Mouse (Mus musculus): ENCODE data around the gene Pitpnb.

The Pitpnb gene

DNA sequence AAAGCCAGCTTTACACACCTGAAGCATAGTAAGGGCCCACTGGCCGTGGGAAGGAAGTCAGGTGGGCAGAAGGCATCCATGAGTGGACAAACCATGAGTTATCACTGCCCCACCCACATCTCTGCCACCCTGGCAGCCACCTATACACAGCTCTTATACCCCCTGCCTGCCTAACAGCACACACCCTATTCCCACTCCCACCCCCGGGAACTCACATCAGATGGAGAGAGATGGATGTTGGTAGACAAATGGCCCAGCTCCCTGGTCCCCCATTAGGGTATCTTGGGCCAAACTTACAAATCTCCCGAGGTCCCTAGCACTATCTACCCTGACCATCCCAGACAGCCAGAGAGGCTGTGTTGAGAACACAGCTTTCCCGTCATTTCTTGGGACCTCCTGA lies 68.7 kb downstream of the Pitpnb start:
- no peak for DNase-seq

DNA sequence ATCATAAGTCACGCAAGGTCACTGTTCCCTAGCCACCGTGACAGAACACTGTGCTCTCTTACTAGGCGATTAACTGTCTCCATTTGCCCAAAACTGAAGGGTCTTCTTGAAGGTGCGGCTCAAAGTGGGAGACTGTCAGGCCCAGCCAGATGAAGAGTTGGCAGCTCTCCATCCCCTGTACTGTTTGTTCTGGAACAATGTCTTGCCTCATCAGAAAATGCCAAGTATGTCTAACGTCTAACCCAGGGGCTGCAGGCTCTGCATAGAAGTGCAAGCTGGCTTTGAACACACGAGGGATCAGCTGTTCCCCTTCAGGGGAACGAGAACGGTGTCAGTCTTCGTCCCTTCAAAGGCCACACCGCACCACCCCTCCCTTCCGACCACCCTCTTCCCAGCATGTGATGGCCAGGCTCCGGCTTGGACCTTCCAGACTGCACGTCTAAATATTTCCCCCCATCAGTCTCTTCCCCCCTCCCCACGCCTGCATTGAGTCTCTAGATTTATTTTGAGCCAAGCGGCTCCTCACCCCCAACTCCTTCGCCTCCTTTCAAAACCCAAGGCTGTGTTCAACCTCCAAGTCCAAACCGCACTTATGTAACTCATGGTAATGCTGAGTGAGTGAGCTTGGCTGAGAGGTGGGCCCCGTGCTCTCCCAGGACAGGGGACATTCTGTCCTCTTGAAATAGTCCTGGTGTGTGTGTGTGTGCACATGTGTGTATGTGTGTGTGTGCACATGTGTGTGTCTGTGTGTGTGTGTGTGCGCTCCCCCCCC lies 71.5 kb downstream of the Pitpnb start:
- peak in 1 of 2 experiments; percentile 34 for DNase-seq

DNA sequence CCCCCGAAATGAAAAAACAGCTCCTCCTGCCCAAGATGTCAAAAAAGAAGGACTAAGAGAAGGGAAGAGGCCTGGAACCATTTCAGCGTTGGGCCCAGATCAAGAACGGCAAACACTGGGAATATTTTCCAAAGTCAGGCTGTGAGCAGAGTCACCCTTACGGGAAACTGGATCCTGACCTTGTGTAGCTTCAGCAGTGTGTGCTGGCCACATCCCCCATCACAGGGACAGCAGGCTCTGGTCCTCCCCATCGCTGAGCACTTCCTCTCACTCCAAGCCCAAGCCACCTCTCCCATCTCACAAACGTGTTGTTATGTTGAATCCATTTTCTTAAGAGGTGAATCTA lies 72.1 kb downstream of the Pitpnb start:
- DNase-seq: no peak

DNA sequence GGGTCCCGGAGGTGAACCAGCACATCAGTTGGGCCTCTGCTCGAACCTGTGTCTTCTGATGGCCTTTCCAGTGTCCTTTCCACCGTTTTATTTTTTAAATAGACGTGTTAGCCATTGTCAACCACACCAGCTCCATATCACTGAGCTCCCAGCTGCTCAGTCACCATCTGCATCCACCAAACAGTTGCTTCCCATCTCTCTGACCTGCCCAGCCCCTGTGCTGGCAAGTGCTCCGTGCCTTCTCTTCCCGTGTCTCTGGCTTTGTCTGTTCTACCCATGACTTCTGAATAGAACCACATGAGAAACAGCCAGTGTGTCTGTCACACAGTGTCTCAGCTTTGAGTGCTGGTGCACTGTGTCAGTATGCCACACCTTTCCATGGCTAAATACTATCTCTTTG lies 74.2 kb downstream of the Pitpnb start:
- no peak for DNase-seq

DNA sequence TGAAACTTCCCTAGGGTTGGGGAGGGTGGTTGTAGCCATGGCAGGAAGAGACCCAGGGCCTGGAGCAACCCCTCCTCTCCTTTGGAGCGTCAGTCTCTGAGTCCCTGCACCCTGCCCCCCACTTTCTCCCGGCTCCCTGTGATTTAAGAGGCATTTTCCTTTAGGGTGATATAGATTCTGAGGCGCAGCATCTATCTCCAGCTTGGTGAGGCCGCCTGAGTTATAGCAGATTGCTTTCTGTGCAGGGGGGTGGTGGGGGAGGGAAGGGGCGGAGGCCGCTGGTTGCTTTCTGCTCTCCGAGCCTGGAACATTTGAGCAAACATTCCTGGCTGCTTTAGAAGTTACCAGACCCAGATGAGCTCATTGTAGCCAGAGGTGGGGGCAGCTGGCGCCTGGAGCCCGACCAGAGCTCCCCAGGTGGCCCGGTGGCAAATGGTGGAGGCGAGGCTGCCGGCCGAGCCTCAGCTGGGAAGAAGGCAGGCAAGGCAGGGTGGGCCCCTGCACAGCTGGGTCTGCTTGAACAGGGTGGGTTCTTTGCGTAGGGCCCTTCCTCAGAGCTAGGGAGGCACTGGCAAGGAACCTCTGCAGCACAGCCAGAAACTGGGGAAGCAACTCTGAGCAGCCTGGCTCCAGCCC lies 78.0 kb downstream of the Pitpnb start:
- DNase-seq: peak; percentile 36 to 65

DNA sequence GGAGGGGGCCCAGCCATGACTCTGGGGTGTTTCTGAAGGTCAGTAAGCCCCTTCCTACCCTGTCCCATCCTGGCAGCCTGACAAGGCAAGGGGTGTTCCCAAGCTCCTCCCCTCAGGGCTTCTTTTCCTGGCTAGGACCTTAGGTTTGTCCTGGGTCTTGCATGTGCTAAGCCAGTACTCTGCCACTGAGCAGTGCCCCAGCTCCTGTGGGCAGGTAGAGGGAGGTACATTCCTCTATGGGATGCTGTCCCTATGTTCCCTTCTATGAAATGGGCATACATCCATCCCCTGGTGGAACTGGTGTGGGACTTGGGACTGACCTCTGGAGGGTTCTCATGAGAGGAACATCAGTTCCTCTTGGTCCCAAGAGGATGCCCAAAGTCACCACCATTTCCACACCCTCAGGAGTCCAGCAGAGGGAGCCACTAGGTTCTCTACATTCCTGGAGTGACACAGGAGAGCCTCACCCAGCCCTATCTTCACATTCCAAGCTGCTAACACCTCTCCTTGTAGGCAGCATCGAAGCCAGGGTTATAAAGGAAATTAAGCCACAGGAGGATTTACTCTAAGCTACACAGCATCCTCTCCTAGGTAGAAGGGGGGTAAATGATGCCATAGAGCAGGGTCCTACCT lies 79.0 kb downstream of the Pitpnb start:
- peak; percentile 43 to 55 for DNase-seq

DNA sequence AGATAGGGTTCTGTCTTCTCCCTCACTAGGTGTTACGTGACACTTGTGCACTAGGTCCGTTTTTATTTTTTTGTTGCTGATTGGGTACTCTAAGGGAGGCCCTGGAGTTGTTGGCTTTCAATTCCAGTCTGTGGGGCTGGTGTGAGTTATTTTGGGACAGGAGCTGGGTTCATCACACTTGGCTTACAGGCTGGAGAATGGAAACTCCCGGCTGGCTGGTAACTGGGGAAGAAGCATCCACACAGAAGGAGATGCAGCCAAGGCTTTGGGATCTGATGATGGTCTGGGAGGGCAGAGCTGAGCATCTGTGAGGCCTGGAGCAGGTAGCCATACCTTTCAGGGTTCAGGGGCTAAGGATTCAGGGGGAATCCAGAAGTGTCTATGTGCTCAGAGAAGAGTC lies 80.1 kb downstream of the Pitpnb start:
- no peak for DNase-seq

DNA sequence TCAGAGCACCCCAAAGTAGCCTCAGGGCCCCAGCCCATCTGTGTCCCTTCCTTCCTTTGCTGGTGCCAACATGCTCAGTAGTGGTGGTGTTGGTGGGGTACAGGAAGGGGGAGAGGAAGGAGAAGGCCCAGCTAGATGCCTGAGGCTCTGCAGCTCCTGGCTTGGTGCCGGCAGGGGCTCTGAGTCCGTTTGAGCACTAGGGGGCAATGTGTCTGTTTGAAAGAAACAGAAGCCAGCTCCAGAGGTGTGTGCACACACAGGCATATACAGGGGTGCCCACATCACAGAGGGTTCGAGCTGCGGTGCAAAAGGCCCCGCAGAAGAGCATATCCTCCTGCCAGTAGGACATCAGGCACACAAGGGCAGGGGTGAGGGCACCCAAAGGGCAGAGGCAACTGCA lies 83.6 kb downstream of the Pitpnb start:
- DNase-seq: peak; percentile 81 to 86

DNA sequence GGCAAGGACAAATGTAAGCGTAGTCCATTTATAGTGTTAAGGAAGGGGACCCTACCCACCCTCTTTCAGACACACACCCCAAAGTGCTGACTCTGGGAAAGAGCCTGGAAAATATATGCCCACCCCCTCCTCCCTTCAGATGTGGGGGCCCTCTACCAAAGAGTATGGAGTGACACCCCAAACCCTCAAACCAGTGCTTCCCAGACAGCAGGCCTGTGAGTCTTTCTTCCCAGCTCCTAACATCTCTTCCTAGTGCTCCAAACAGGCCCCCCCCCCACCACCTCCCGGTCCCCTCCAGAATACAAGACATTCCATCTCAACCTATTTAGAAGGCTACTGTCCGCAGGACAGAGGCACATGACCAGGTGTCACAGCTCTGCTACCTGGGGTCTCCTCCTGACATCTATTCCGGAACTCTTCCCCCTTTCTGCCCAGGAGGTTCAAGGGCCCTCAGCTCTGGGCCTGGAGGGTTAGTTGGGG lies 84.2 kb downstream of the Pitpnb start:
- no peak for DNase-seq

DNA sequence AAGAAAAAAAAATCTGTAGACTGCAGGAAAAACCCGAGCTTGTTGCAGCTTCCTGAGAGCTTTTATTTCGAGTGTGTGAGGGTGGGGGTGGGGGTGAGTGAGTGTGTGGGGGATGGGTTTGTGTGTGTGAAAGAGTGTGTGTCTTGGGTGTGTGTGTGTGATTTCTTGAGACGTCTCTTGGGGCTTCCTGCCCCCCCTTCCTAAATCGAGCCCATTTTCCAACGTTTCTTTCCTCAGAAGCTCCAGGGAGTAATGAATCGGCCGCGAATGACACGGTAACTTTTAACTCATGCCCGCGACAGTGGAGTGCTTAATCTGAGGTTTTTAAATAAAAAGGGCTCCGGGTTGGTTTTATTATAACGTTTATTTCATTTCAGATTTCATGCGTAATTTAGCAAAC lies 85.0 kb downstream of the Pitpnb start:
- no peak for DNase-seq

DNA sequence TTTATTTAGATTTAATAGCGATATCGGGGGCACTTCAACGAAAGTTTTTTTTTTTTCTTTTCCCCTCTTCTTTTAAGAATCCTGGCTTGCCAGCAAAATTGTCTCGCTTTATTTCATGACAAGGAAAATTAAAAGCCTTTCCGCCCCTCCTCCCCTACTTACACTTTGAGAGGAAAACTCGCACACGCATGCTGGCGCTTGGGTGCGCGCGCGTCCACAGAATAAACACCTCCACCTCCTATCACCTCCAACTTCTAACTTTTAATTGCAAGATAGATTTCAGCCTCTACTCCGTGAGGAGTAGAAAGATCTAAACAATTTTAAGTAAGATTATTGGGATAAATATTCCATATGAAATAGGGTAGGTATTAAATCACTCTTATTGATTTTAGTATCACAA lies 85.5 kb downstream of the Pitpnb start:
- DNase-seq: no peak

DNA sequence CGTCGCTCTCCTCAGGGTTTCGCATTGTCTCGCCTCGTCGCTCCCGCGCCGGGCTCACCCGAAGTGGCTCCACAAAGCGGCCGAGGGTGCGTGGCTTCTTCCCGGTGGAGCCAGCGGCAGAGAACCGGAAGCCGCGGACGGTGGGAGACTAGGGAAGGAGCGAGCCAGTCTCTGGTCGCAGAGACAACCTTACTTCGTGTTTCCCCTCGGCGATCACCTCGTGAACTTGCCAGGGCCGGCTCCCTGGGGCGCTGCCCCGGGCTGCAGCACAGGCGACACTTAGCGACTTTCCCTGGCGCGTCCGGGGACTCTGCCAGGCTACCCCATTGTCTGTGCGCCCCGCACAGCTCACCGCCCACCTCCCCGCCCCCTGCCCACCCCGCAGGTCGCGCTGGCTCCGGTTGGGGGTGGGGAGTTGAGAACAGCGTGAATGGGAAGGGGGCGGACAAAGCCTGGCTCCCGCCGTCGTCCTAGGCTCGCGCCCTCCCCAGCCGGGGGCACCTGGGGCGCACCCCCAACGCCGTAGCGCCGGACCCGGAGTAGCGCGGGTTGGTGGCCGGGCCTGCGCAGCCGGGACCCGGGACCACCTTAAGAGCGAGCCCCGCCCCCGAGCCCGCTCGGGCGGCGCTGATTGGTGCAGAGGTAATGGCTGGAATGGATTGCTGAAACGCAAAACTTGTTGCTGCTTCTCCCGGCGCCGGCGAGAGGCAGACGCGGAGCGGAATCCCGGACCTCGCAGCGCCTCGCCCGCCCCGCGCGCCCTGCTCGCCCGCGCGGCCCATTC lies 86.2 kb downstream of the Pitpnb start, which contains the start of gene Mn1:
TSS of gene Mn1 (plus strand) at position 772 of the 784 bp plus-strand sequence.
- peak; percentile 90 to 93 for DNase-seq

DNA sequence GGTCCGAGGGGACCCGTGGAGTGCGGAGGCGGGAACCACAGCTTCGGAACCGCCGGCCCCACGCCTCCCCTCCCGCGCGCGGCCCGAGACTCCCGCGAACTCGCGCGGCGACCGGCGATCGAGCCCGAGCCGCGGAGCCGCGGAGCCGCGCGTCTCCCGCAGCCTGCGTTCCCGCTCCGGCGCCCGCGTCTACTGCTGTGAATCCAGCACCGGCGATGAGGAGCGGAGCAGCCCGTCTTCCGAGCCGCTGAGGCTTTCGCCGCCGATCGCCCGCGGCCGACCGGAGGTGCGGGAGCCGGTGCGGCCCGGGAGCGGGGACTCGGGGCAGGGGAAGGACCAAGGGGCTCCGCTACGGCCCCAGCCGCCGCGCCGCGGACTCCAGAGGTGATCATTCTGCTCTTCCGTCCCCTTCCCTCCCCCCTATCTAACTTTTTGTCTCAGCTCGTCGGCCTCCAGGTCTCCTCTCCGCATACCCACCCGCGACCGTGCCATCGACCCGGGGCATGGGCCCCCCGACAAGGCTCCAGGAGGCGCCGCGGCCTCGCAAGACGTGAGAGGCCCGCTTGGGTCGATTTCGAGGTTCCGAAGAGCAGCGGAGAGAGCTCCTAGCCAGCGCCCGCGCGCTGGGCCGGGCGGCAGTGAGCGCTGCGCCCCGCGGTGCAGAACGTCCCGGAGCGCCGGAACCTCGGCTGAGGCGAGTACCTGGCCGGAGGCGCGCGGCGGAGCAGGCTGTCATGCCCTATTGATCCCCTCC lies 87.0 kb downstream of the Pitpnb start:
- DNase-seq: peak; percentile 42 to 46

DNA sequence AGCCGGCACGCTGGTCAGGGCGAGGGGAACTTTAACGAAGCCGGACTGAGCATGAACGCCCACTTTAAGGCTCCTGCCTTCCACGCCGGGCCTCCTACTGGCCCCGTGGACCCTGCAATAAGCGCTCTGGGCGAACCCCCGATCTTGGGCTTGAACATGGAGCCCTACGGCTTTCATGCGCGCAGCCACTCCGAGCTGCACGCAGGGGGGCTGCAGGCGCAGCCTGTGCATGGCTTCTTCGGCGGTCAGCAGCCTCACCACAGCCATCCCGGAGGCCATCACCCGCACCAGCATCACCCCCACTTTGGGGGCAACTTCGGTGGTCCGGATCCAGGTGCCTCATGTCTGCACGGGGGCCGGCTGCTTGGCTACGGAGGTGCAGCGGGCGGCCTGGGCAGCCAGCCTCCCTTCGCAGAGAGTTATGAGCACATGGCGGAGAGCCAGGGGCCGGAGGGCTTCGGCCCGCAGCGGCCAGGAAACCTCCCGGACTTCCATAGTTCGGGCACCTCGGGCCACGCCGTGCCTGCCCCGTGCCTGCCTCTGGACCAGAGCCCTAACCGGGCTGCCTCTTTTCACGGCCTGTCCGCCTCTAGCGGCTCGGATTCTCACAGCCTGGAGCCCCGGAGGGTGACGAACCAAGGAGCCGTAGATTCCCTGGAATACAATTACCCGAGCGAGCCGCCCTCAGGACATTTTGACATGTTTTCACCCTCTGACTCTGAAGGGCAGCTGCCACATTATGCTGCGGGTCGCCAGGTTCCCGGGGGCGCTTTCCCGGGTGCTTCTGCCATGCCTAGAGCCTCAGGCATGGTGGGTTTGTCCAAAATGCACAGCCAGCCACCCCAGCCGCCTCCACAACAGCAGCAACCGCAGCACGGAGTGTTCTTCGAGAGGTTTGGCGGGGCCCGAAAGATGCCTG lies 87.9 kb downstream of the Pitpnb start:
- DNase-seq: peak; percentile 40 to 46

DNA sequence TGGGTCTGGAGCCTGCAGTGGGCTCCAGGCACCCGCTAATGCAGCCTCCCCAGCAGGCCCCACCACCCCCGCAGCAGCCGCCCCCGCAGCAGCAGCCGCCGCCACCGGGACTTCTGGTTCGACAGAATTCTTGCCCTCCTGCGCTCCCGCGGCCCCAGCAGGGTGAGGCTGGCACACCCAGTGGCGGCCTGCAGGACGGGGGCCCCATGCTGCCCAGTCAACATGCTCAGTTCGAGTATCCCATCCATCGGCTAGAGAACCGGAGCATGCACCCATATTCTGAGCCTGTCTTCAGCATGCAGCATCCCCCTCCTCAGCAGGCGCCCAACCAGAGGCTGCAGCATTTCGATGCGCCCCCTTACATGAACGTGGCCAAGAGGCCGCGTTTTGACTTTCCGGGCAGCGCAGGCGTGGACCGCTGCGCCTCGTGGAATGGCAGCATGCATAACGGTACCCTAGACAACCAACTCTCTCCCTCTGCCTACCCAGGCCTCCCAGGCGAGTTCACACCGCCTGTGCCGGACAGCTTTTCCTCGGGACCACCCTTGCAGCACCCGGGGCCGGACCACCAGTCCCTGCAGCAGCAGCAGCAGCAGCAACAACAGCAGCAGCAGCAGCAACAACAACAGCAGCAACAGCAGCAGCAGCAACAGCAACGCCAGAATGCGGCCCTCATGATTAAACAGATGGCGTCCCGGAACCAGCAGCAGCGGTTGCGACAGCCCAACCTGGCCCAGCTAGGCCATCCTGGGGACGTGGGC lies 88.7 kb downstream of the Pitpnb start:
- DNase-seq: no peak

DNA sequence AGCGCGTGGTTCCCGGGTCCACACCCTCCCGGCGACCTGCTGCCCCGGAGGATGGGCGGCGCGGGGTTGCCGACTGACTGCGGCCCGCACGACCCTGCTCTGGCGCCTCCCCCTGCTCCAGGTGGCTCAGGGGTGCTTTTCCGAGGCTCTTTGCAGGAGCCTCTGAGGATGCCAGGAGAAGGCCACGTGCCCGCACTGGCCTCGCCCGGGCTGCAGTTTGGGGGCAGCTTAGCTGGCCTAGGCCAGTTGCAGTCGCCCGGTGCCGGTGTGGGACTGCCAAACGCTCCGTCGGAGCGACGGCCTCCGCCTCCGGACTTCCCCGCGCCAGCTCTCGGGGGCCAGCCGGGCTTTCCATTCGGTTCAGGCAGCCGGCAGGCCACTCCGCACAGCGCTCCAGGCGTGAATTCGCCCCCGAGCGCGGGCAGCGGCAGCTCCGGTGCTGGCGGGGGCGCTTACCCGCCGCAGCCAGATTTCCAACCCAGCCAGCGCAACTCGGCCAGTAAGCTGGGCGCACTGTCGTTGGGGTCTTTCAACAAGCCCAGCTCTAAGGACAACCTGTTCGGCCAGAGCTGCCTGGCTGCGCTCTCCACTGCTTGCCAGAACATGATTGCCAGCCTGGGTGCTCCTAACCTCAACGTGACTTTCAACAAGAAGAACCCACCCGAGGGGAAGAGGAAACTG lies 89.6 kb downstream of the Pitpnb start:
- DNase-seq: no peak

DNA sequence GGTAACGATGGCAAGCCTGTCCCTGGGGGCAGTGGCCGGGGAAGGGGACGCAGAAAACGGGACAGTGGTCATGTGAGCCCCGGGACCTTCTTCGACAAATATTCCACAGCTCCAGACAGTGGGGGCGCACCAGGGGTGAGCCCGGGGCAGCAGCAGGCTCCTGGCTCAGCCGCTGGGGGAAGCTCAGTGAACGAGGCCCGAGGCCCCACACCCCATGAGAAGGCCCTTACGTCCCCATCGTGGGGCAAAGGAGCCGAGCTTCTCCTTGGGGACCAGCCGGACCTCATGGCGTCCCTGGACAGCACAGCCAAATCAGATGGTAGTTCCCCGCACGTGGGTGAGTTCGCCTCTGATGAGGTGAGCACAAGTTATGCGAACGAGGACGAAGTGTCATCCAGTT lies 90.3 kb downstream of the Pitpnb start:
- DNase-seq: no peak

DNA sequence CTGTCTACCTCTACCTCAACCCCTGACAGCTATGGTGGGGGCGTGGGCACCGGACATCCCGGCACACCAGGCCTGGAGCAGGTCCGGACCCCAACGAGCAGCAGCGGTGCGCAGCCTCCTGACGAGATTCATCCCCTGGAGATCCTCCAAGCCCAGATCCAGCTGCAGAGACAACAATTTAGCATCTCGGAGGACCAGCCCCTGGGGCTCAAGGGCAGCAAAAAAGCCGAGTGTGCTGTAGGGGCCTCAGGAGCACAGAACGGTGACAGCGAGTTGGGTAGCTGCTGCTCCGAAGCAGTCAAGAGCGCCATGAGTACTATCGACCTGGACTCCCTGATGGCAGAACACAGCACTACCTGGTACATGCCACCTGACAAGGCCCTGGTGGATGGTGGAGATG lies 90.9 kb downstream of the Pitpnb start:
- DNase-seq: no peak

DNA sequence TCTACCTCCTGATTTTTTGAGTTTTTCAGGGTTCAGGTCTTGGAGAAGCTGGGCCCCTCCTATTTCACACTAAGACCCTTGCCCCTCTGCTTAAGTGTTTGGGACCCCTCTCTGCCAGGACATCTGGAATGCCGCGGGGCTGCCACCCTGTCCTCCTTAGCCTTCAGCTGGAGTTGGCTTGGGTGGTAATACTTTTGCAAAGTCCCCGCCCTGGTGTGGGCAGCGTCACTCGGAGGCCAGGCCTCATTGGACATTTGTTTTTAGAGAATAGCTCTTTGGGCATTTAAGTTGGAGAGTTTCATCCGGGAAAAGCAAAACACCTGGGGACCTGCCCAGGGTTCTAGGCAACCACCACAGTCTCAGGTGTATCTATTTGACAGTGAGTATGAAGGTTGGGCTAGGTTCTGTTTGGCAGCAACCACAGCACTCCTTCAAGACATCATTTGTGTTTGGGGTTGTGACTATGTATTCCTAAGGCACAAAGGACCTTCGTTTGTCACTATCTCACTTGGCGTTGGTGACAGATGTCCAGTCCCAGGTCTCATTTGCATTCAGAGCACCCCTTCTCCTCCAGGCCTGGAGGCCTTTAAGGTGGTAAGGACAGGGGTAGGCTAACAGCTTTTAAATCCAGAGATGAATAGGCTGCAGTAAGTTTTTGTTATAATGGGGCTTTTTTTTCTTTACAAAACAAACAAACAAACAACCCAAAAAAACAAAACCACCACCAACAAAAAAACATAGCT lies 91.7 kb downstream of the Pitpnb start:
- no peak for DNase-seq
